Mouse (Mus musculus): Measurements from ENCODE around the gene Pax7. TPM values are rescaled to one million over a fixed set of nuclear protein-coding genes. Genes with fewer than 3 reads are reported as not detected.

Pax7 gene
- total RNA-seq, 1 experiment = 0.09 TPM

DNA sequence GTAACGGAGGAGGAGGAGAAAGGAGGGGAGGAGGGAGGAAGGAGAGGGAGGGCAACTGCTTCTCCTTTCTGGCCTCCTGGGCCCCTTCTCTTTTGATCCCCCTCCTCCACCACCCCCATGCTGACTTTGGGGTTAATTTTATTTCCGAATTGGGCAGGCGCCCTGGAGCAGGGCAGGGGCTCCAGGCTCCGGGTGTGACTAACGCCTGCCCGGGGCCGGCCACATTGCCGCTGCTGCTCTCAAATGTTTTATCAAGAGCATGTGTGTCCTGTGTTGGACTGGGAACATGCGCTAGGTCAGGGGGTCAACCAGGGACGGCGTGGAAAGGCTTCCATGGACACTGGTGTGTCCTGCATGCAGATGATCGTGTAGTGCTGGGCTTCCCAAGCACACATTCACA is 87.2 kb downstream of the Pax7 start:
- Histone ChIP-seq H3K36me3 (ENCODE audit: control insufficient read depth, insufficient read depth, low read length, poor library complexity, severe bottlenecking) (no peaks in the 10 kb centered on the region), H3K27ac (ENCODE audit: insufficient read depth, low read depth, low read length, poor library complexity, severe bottlenecking) (no peak overlapping the region), H3K4me3 (ENCODE audit: insufficient read depth in 1 of 2, low read depth in 1 of 2, low read length in 2 of 2, poor library complexity in 1 of 2, severe bottlenecking in 1 of 2) (no peak overlapping the region), H3K9ac (ENCODE audit: insufficient read depth, low read depth, low read length, poor library complexity, severe bottlenecking) (no peak overlapping the region), H3K4me1 (ENCODE audit: control insufficient read depth in 2 of 2, insufficient read depth in 2 of 2, low read length in 2 of 2, poor library complexity in 1 of 2) (peaks cover 0 to 5% of the 10 kb centered on the region in 2 experiments; a peak in 1 of 4 replicates), H3K9me3 (ENCODE audit: control insufficient read depth, insufficient read depth, low read depth, low read length) (no peaks in the 10 kb centered on the region)
- TF ChIP-seq MAFK (IDR thresholded peaks at IDR 0.05; ENCODE audit: insufficient read depth, low read depth, low read length) = no peak
- TF ChIP-seq ZNF384 (IDR thresholded peaks at IDR 0.05; ENCODE audit: low read depth, low read length) = no peak
- no peak for TF ChIP-seq ZC3H11A (IDR thresholded peaks at IDR 0.05; ENCODE audit: borderline replicate concordance, low read depth, low read length)
- TF ChIP-seq CHD2 (IDR thresholded peaks at IDR 0.05; ENCODE audit: low read depth, low read length) = no peak
- TF ChIP-seq HCFC1 (IDR thresholded peaks at IDR 0.05; ENCODE audit: borderline replicate concordance, insufficient read depth, low read length) = no peak
- no peak for DNase-seq (ENCODE audit: low read depth, low spot score)
- in situ Hi-C loops (cut with MboI; ENCODE audit: low sequenced_read_pairs in 2 of 2, unreplicated experiment in 2 of 2) = no loop called here

DNA sequence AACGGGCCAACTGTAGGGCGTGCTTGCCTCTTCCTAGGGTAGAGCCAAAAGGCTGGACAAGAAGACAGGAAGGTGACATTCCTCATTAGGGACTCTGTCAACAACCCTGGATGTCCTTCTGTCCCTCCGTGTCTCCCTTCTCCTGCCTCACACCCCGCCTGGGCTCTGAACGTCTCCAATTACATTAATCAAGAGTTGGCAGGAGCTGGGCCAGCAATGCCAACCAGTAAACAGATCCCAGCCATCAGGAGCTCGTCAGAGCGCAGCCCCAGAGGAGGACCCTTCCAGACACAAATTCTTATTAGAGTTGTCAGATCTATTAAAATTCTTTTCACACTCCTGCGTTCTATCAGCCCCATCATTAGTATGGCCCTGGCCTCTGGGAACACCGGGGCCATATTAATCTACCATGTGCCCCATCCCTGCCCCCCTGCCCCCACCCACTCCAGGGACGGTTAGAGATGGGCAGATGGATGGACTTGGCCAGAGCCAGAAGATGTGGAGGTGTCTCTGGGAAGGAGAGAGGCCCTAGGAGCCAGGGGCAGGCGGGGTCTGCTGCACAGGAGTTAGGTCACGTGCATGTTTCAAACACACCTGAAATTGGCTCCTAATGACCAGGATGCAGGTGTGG is 88.4 kb downstream of the Pax7 start:
- Histone ChIP-seq H3K27ac (ENCODE audit: insufficient read depth, low read depth, low read length, poor library complexity, severe bottlenecking) (no peak overlapping the region), H3K4me1 (ENCODE audit: control insufficient read depth in 2 of 2, insufficient read depth in 2 of 2, low read length in 2 of 2, poor library complexity in 1 of 2) (peaks cover 0 to 5% of the 10 kb centered on the region in 2 experiments; a peak in 1 of 4 replicates), H3K9me3 (ENCODE audit: control insufficient read depth, insufficient read depth, low read depth, low read length) (no peaks in the 10 kb centered on the region), H3K4me3 (ENCODE audit: insufficient read depth in 1 of 2, low read depth in 1 of 2, low read length in 2 of 2, poor library complexity in 1 of 2, severe bottlenecking in 1 of 2) (no peak overlapping the region), H3K36me3 (ENCODE audit: control insufficient read depth, insufficient read depth, low read length, poor library complexity, severe bottlenecking) (no peaks in the 10 kb centered on the region), H3K9ac (ENCODE audit: insufficient read depth, low read depth, low read length, poor library complexity, severe bottlenecking) (no peak overlapping the region)
- in situ Hi-C loops (cut with MboI; ENCODE audit: low sequenced_read_pairs in 2 of 2, unreplicated experiment in 2 of 2) = no loop called here
- TF ChIP-seq ZC3H11A (IDR thresholded peaks at IDR 0.05; ENCODE audit: borderline replicate concordance, low read depth, low read length) = no peak
- no peak for TF ChIP-seq MAFK (IDR thresholded peaks at IDR 0.05; ENCODE audit: insufficient read depth, low read depth, low read length)
- TF ChIP-seq ZNF384 (IDR thresholded peaks at IDR 0.05; ENCODE audit: low read depth, low read length) = no peak
- TF ChIP-seq CHD2 (IDR thresholded peaks at IDR 0.05; ENCODE audit: low read depth, low read length) = no peak
- no peak for TF ChIP-seq HCFC1 (IDR thresholded peaks at IDR 0.05; ENCODE audit: borderline replicate concordance, insufficient read depth, low read length)
- no peak for DNase-seq (ENCODE audit: low read depth, low spot score)

DNA sequence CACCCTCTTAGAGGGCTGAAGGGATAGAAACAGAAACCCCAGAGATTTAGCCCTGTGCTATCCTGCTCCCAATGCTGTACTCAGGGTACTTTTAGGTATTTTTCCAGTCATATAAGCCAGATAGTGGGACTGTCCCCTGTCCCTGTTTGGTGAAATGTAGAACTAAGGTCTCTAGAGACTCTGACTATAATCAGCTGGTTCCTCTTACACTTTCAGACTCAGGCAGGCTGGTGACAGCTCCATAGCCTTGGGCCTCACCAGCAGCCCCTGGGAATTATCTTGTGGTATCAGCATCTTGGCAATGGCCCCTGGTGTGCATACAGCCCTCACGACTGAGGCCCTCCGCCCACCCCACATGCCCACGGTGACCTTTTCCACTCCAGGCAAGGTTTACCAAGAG is 89.7 kb downstream of the Pax7 start:
- H3K4me1 ChIP-seq (ENCODE audit: control insufficient read depth in 2 of 2, insufficient read depth in 2 of 2, low read length in 2 of 2, poor library complexity in 1 of 2) = peaks cover 0 to 5% of the 10 kb centered on the region in 2 experiments; a peak in 1 of 4 replicates
- H3K27ac ChIP-seq (ENCODE audit: insufficient read depth, low read depth, low read length, poor library complexity, severe bottlenecking) = no peak overlapping the region
- H3K36me3 ChIP-seq (ENCODE audit: control insufficient read depth, insufficient read depth, low read length, poor library complexity, severe bottlenecking) = no peaks in the 10 kb centered on the region
- no peak overlapping the region for H3K9ac ChIP-seq (ENCODE audit: insufficient read depth, low read depth, low read length, poor library complexity, severe bottlenecking)
- in situ Hi-C loops (cut with MboI; ENCODE audit: low sequenced_read_pairs in 2 of 2, unreplicated experiment in 2 of 2) = no loop called here
- no peak for DNase-seq (ENCODE audit: low read depth, low spot score)
- no peak overlapping the region for H3K4me3 ChIP-seq (ENCODE audit: insufficient read depth in 1 of 2, low read depth in 1 of 2, low read length in 2 of 2, poor library complexity in 1 of 2, severe bottlenecking in 1 of 2)
- H3K9me3 ChIP-seq (ENCODE audit: control insufficient read depth, insufficient read depth, low read depth, low read length) = no peaks in the 10 kb centered on the region
- TF ChIP-seq HCFC1 (IDR thresholded peaks at IDR 0.05; ENCODE audit: borderline replicate concordance, insufficient read depth, low read length) (no peak), MAFK (IDR thresholded peaks at IDR 0.05; ENCODE audit: insufficient read depth, low read depth, low read length) (no peak)

DNA sequence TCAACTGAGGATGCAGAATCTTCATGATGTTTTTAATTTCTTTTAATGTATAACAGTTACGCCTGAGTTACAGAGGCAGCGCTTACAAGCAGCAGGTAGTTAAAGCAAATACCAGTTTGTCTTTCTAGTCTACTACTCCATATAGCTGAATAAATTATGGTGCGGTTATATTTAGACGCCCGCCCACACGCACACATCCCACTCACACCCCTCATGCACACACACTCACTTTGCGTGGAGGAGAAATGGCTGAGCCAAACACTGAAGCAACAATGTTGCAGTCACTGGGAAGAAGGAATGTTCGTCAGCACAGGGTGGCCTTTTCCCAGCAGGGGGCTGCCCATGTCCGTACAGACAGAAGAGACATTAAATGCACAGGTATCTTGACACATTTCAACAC is 96.3 kb downstream of the Pax7 start:
- H3K36me3 ChIP-seq (ENCODE audit: control insufficient read depth, insufficient read depth, low read length, poor library complexity, severe bottlenecking) = no peaks in the 10 kb centered on the region
- TF ChIP-seq ZC3H11A (IDR thresholded peaks at IDR 0.05; ENCODE audit: borderline replicate concordance, low read depth, low read length) (no peak), HCFC1 (IDR thresholded peaks at IDR 0.05; ENCODE audit: borderline replicate concordance, insufficient read depth, low read length) (no peak), MAFK (IDR thresholded peaks at IDR 0.05; ENCODE audit: insufficient read depth, low read depth, low read length) (no peak), ZNF384 (IDR thresholded peaks at IDR 0.05; ENCODE audit: low read depth, low read length) (no peak), CHD2 (IDR thresholded peaks at IDR 0.05; ENCODE audit: low read depth, low read length) (no peak)
- in situ Hi-C loops (cut with MboI; ENCODE audit: low sequenced_read_pairs in 2 of 2, unreplicated experiment in 2 of 2) = no loop called here
- H3K4me3 ChIP-seq (ENCODE audit: insufficient read depth in 1 of 2, low read depth in 1 of 2, low read length in 2 of 2, poor library complexity in 1 of 2, severe bottlenecking in 1 of 2) = no peak overlapping the region
- H3K4me1 ChIP-seq (ENCODE audit: control insufficient read depth in 2 of 2, insufficient read depth in 2 of 2, low read length in 2 of 2, poor library complexity in 1 of 2) = 0 out of 4 replicates have a peak, but pooled peaks cover 0 to 2% of the 10 kb centered on the region in 2 experiments
- no peak overlapping the region for H3K9ac ChIP-seq (ENCODE audit: insufficient read depth, low read depth, low read length, poor library complexity, severe bottlenecking)
- no peak for DNase-seq (ENCODE audit: low read depth, low spot score)
- no peaks in the 10 kb centered on the region for H3K9me3 ChIP-seq (ENCODE audit: control insufficient read depth, insufficient read depth, low read depth, low read length)
- no peak overlapping the region for H3K27ac ChIP-seq (ENCODE audit: insufficient read depth, low read depth, low read length, poor library complexity, severe bottlenecking)

DNA sequence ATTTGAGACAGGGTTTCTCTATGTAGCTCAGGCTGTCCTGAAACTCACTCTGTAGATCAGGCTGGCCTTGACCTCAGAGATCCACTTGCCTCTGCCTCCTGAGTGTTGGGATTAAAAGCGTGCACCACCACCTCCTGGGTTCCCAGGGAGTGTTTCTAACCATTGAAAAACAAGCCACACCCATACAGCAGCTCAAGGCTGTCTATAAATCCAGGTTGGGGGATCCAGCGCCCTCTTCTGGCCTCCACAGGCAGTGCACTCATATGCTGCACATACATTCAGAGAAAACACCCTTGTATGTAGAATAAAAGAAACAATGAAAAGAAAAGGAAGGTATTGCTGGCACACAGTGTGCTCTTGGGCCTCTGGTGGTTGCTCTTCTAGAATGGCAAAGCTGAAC is 106.2 kb downstream of the Pax7 start:
- Histone ChIP-seq H3K4me1 (ENCODE audit: control insufficient read depth in 2 of 2, insufficient read depth in 2 of 2, low read length in 2 of 2, poor library complexity in 1 of 2) (peaks cover 0 to 6% of the 10 kb centered on the region in 2 experiments; a peak in 3 of 4 replicates), H3K36me3 (ENCODE audit: control insufficient read depth, insufficient read depth, low read length, poor library complexity, severe bottlenecking) (no peaks in the 10 kb centered on the region), H3K27ac (ENCODE audit: insufficient read depth, low read depth, low read length, poor library complexity, severe bottlenecking) (no peak overlapping the region), H3K4me3 (ENCODE audit: insufficient read depth in 1 of 2, low read depth in 1 of 2, low read length in 2 of 2, poor library complexity in 1 of 2, severe bottlenecking in 1 of 2) (no peak overlapping the region), H3K9me3 (ENCODE audit: control insufficient read depth, insufficient read depth, low read depth, low read length) (no peaks in the 10 kb centered on the region), H3K9ac (ENCODE audit: insufficient read depth, low read depth, low read length, poor library complexity, severe bottlenecking) (no peak overlapping the region)
- in situ Hi-C loops (cut with MboI; ENCODE audit: low sequenced_read_pairs in 2 of 2, unreplicated experiment in 2 of 2) = no loop called here
- DNase-seq (ENCODE audit: low read depth, low spot score) = no peak
- TF ChIP-seq CHD2 (IDR thresholded peaks at IDR 0.05; ENCODE audit: low read depth, low read length) = no peak
- TF ChIP-seq HCFC1 (IDR thresholded peaks at IDR 0.05; ENCODE audit: borderline replicate concordance, insufficient read depth, low read length) = no peak
- TF ChIP-seq ZNF384 (IDR thresholded peaks at IDR 0.05; ENCODE audit: low read depth, low read length) = no peak
- TF ChIP-seq MAFK (IDR thresholded peaks at IDR 0.05; ENCODE audit: insufficient read depth, low read depth, low read length) = no peak
- no peak for TF ChIP-seq ZC3H11A (IDR thresholded peaks at IDR 0.05; ENCODE audit: borderline replicate concordance, low read depth, low read length)

Data from ES-E14 (cell line).